Mouse (Mus musculus): ENCODE data around the gene Sh3rf1. TPM values are rescaled to one million over a fixed set of nuclear protein-coding genes. Genes with fewer than 3 reads are reported as not detected.

The Sh3rf1 gene
- polyA plus RNA-seq, 1 experiment from 2014 or later: 1.6 TPM

DNA sequence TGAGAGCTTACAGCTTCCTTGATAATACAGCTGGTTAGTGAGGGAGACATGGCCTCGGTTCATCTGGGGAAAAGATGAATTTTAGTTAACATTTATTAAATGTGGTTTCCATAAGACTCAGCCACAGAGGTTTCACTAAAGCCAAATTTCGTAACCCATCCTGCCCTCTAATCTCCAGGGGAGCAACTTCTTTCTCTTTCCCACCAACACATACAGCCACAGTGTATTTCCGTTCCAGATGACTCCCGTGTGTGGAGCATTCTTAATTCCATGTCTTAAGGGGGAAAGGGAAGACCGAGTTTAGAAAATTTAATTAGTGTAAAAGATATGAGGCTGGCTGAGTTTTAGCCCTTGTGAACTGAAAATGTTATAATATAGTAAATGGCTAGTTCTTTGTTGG is 131.8 kb downstream of the Sh3rf1 start:
- no peak overlapping the region for H3K9ac ChIP-seq (replicated peaks)
- WGBS (ENCODE audit: insufficient replicate concordance): 70% methylated on average over 5 of the region's 5 CpGs
- no peak for ATAC-seq
- H3K9me3 ChIP-seq (ENCODE audit: low read length): no peaks in the 10 kb centered on the region
- DNase-seq: no peak
- TF ChIP-seq EP300 (IDR thresholded peaks at IDR 0.05; ENCODE audit: low read depth) (no peak), CTCF (IDR thresholded peaks at IDR 0.05; ENCODE audit: low read depth) (no peak)
- no peak overlapping the region for H3K4me3 ChIP-seq (ENCODE audit: low read depth, low read length)
- no peaks in the 10 kb centered on the region for H3K36me3 ChIP-seq (replicated peaks; ENCODE audit: insufficient read depth, low read length)
- no peaks in the 10 kb centered on the region for H3K4me1 ChIP-seq (ENCODE audit: insufficient read depth)
- no peak overlapping the region for H3K27ac ChIP-seq (ENCODE audit: low read depth)
- no peak overlapping the region for H3K4me2 ChIP-seq (ENCODE audit: low read depth, low read length)
- no peaks in the 10 kb centered on the region for H3K27me3 ChIP-seq (ENCODE audit: insufficient read depth, low read length)

DNA sequence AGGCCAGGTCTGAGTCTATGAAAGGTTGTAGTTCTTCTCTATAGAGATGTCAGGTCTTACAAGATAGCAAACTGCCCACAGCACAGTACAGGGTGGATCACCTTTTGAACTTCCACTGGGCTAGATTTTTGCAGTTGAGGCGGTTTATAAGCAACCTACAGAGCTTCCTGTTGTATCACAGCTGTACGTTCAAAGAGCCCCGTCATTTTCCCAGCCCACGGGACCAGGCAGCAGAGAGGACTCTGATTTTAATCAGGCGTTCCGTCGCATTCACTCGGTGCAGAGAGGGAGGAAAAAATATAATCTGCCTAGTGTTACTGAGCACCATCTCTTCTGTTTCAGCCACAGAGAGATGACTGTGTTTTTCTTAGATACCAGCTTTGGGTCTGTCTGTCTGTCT is 135.3 kb downstream of the Sh3rf1 start:
- Histone ChIP-seq H3K4me2 (ENCODE audit: low read depth, low read length) (no peak overlapping the region), H3K9ac (replicated peaks) (no peak overlapping the region), H3K27ac (ENCODE audit: low read depth) (no peak overlapping the region), H3K9me3 (ENCODE audit: low read length) (no peaks in the 10 kb centered on the region), H3K4me1 (ENCODE audit: insufficient read depth) (no peaks in the 10 kb centered on the region), H3K27me3 (ENCODE audit: insufficient read depth, low read length) (no peaks in the 10 kb centered on the region), H3K4me3 (ENCODE audit: low read depth, low read length) (no peak overlapping the region), H3K36me3 (replicated peaks; ENCODE audit: insufficient read depth, low read length) (0 out of 2 replicates have a peak, but pooled peaks cover 2% of the 10 kb centered on the region)
- WGBS (ENCODE audit: insufficient replicate concordance): 40% methylated on average over 8 of the region's 8 CpGs
- DNase-seq (no peak), ATAC-seq (no peak)
- no peak for TF ChIP-seq EP300 (IDR thresholded peaks at IDR 0.05; ENCODE audit: low read depth)

DNA sequence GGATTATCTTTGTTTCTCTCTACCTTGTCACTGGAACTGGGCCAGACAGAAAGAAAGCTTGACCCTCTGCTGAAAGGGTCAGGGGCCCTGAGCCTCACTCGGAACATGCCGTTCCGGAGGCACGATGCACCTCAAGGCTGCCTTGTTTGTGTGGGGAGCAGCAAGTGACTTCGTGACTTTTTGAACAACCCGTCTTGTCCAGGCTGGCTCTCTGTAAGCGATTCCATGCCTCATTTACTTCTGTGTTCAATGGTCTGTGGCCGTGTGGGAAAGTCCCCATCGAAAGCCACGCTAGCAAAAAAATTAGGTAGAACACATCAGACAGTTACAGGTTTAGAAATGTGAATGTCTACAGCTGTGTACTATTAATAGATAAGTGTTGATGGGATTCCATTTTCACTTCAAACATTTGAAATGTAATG is 136.2 kb downstream of the Sh3rf1 start:
- Histone ChIP-seq H3K27me3 (ENCODE audit: insufficient read depth, low read length) (no peaks in the 10 kb centered on the region), H3K4me2 (ENCODE audit: low read depth, low read length) (no peak overlapping the region), H3K9me3 (ENCODE audit: low read length) (no peaks in the 10 kb centered on the region), H3K36me3 (replicated peaks; ENCODE audit: insufficient read depth, low read length) (0 out of 2 replicates have a peak, but pooled peaks cover 2% of the 10 kb centered on the region), H3K27ac (ENCODE audit: low read depth) (no peak overlapping the region), H3K4me3 (ENCODE audit: low read depth, low read length) (no peak overlapping the region), H3K9ac (replicated peaks) (no peak overlapping the region), H3K4me1 (ENCODE audit: insufficient read depth) (no peaks in the 10 kb centered on the region)
- ATAC-seq: 0 out of 2 replicates have a peak, but pooled peaks have one; percentile 12
- DNase-seq: no peak
- WGBS (ENCODE audit: insufficient replicate concordance): 81% methylated on average over 10 of the region's 10 CpGs
- TF ChIP-seq EP300 (IDR thresholded peaks at IDR 0.05; ENCODE audit: low read depth) (no peak), CTCF (IDR thresholded peaks at IDR 0.05; ENCODE audit: low read depth) (no peak)

DNA sequence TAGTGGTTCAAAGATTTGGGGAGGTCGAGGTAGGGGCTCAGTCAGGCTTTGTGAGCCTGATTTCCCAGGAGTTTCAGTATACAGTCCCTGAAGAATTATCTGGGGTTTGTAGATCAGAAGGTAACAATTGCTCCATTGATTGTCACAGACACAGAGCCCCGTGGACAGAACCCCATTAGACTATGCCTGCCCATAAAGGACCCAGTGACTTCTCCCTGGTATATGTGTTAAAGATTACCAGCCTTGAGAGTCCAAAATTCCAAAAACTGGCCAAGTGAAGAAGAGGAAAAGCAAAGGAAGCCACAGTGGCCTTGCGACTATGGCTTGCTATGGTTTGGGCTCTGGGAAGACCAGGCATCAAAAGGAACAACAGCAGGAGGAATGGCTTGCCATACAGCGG is 136.7 kb downstream of the Sh3rf1 start:
- TF ChIP-seq CTCF (IDR thresholded peaks at IDR 0.05; ENCODE audit: low read depth): no peak
- no peak for TF ChIP-seq EP300 (IDR thresholded peaks at IDR 0.05; ENCODE audit: low read depth)
- no peaks in the 10 kb centered on the region for H3K27me3 ChIP-seq (ENCODE audit: insufficient read depth, low read length)
- DNase-seq (no peak), ATAC-seq (no peak)
- H3K4me3 ChIP-seq (ENCODE audit: low read depth, low read length): no peak overlapping the region
- no peak overlapping the region for H3K27ac ChIP-seq (ENCODE audit: low read depth)
- H3K36me3 ChIP-seq (replicated peaks; ENCODE audit: insufficient read depth, low read length): 0 out of 2 replicates have a peak, but pooled peaks cover 2% of the 10 kb centered on the region
- WGBS (ENCODE audit: insufficient replicate concordance): 71% methylated on average over 4 of the region's 4 CpGs
- H3K9me3 ChIP-seq (ENCODE audit: low read length): no peaks in the 10 kb centered on the region
- no peak overlapping the region for H3K9ac ChIP-seq (replicated peaks)
- H3K4me1 ChIP-seq (ENCODE audit: insufficient read depth): no peaks in the 10 kb centered on the region
- no peak overlapping the region for H3K4me2 ChIP-seq (ENCODE audit: low read depth, low read length)

DNA sequence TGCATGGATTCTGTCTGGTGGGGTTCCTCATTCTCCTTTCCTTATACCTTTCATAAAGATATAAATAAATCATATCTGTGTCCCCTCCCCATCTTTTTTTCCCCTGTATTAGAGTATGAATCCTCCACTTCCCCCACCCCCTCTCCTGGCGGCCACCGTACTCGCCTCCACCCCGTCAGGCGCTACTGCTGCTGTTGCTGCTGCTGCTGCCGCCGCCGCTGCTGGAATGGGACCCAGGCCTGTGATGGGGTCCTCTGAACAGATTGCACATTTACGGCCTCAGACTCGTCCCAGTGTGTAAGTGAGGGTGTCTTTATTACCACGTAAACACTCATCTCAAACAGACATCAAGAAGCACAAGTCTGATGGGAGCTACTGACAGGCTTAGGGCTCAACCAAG is 137.8 kb downstream of the Sh3rf1 start:
- WGBS (ENCODE audit: insufficient replicate concordance): 91% methylated on average over 11 of the region's 11 CpGs
- Histone ChIP-seq H3K27ac (ENCODE audit: low read depth) (no peak overlapping the region), H3K9me3 (ENCODE audit: low read length) (no peaks in the 10 kb centered on the region), H3K36me3 (replicated peaks; ENCODE audit: insufficient read depth, low read length) (0 out of 2 replicates have a peak, but pooled peaks cover 2% of the 10 kb centered on the region), H3K27me3 (ENCODE audit: insufficient read depth, low read length) (no peaks in the 10 kb centered on the region), H3K4me2 (ENCODE audit: low read depth, low read length) (no peak overlapping the region), H3K4me3 (ENCODE audit: low read depth, low read length) (no peak overlapping the region), H3K4me1 (ENCODE audit: insufficient read depth) (no peaks in the 10 kb centered on the region), H3K9ac (replicated peaks) (no peak overlapping the region)
- no peak for TF ChIP-seq CTCF (IDR thresholded peaks at IDR 0.05; ENCODE audit: low read depth)
- no peak for TF ChIP-seq EP300 (IDR thresholded peaks at IDR 0.05; ENCODE audit: low read depth)
- no peak for ATAC-seq
- DNase-seq: no peak

DNA sequence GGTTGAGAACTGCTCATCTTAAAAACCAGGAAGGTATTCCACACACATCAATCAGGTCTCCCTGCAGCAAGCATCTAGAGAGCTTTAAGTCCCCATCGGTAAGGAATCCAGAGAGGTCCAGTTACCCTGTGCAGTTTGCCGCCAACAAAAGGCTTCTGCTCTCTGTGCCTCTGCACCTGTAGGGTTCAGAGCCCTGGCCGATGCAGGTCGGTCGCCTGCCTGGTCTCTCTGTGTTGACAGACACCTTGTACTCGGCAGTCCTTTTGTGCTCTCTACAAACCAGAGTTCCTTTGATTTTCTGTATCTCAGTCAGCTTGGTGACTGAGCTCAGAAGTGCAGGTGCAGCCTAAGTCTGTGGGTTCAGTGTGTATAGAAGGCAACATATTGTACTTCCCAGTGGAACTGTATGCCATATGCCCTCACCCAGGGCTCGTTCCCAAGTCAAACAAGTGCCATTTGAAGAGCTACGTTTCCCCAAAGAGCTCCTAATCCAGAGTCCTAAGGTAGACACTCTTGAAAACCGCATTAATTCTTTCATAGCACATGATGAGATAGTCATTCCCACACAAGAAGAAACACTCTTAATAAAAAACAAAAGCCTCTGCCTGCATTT is 138.7 kb downstream of the Sh3rf1 start:
- TF ChIP-seq CTCF (IDR thresholded peaks at IDR 0.05; ENCODE audit: low read depth) (no peak), EP300 (IDR thresholded peaks at IDR 0.05; ENCODE audit: low read depth) (no peak)
- no peak overlapping the region for H3K27ac ChIP-seq (ENCODE audit: low read depth)
- no peak for ATAC-seq

More for the DNA sequence above, 138.7 kb downstream of the Sh3rf1 start:
- no peak overlapping the region for H3K9ac ChIP-seq (replicated peaks)
- no peak overlapping the region for H3K4me2 ChIP-seq (ENCODE audit: low read depth, low read length)
- 74% methylated on average over 9 of the region's 9 CpGs for WGBS (ENCODE audit: insufficient replicate concordance)
- H3K4me1 ChIP-seq (ENCODE audit: insufficient read depth): no peaks in the 10 kb centered on the region
- 0 out of 2 replicates have a peak, but pooled peaks cover 2% of the 10 kb centered on the region for H3K36me3 ChIP-seq (replicated peaks; ENCODE audit: insufficient read depth, low read length)
- no peak for DNase-seq
- H3K9me3 ChIP-seq (ENCODE audit: low read length): no peaks in the 10 kb centered on the region
- no peaks in the 10 kb centered on the region for H3K27me3 ChIP-seq (ENCODE audit: insufficient read depth, low read length)
- no peak overlapping the region for H3K4me3 ChIP-seq (ENCODE audit: low read depth, low read length)

Data from liver, postnatal 0 days (tissue).